Mouse (Mus musculus): ENCODE measurements around the gene Sult2a8. TPM values are rescaled to one million over a fixed set of nuclear protein-coding genes. Genes with fewer than 3 reads are reported as not detected.

Gene Sult2a8
- total and polyA plus RNA-seq, 3 experiments: 0.27 TPM; not detected in 2

DNA sequence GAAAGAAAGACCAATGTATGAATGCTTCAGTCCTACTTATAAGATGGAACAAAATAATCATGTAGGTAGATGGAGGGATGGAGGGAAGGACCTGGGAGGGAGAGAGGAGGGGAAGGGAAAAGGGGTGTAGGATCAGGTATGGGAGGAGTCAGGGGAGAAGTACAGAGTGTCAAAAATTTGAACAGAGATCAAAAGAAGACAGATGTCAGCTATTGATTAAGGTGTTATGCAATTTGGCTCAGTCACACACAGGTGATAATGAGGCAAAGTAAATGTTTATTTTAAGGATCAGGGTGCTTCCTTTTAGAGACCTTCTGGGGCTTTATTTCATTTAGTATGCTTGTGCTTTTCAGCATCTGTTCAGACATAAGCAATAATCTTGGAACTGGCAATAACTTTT, 50.1 kb downstream of the Sult2a8 start:
- no peak for ATAC-seq (ENCODE audit: extremely low read depth, insufficient number of reproducible peaks, low FRiP score, poor library complexity, severe bottlenecking)
- no peak for DNase-seq (ENCODE audit: low spot score)

More for the DNA sequence above, 50.1 kb downstream of the Sult2a8 start:
- Histone ChIP-seq H3K4me1 (ENCODE audit: insufficient read depth, low read depth, low read length) (no peaks in the 10 kb centered on the region), H3K27me3 (ENCODE audit: insufficient read depth, low read length) (no peaks in the 10 kb centered on the region), H3K4me3 (ENCODE audit: low read depth, low read length) (no peak overlapping the region), H3K9me3 (replicated peaks) (no peaks in the 10 kb centered on the region), H3K36me3 (replicated peaks) (no peaks in the 10 kb centered on the region)
- TF ChIP-seq POLR2AphosphoS5 (IDR thresholded peaks at IDR 0.05; ENCODE audit: insufficient replicate concordance, low read depth, low read length): no peak
- TF ChIP-seq GATA1 (IDR thresholded peaks at IDR 0.05; ENCODE audit: borderline replicate concordance, low read length): no peak
- TF ChIP-seq CTCF (IDR thresholded peaks at IDR 0.05; ENCODE audit: low read depth, low read length): no peak

Other genes with a start within 250 kb of the Sult2a8 start
- not detected in 2 replicates for gene Sult2a6, start 191.9 kb downstream of the Sult2a8 start, total RNA-seq (2014; fragmentation: Nextera tagmentation)
- gene Sult2a6, start 191.9 kb downstream of the Sult2a8 start, total RNA-seq (2017): not detected in 2 replicates
- not detected in 2 replicates for gene Sult2a6, start 191.9 kb downstream of the Sult2a8 start, polyA plus RNA-seq (2012)
- gene Obox8, start 113.2 kb downstream of the Sult2a8 start, total RNA-seq (2014; fragmentation: Nextera tagmentation): not detected in 2 replicates
- not detected in 2 replicates for gene Obox8, start 113.2 kb downstream of the Sult2a8 start, total RNA-seq (2017)
- gene Obox8, start 113.2 kb downstream of the Sult2a8 start, polyA plus RNA-seq (2012): not detected in 2 replicates
- not detected in 2 replicates for gene Sult2a7, start 47.5 kb upstream of the Sult2a8 start, total RNA-seq (2014; fragmentation: Nextera tagmentation)
- gene Sult2a7, start 47.5 kb upstream of the Sult2a8 start, total RNA-seq (2017): not detected in 2 replicates
- gene Sult2a7, start 47.5 kb upstream of the Sult2a8 start, polyA plus RNA-seq (2012): not detected in 2 replicates
- gene Vmn1r90, start 116.7 kb upstream of the Sult2a8 start, total RNA-seq (2014; fragmentation: Nextera tagmentation): not detected in 2 replicates
- 0.06 and 0.33 TPM in 2 replicates for gene Vmn1r90, start 116.7 kb upstream of the Sult2a8 start, total RNA-seq (2017)
- not detected in 2 replicates for gene Vmn1r90, start 116.7 kb upstream of the Sult2a8 start, polyA plus RNA-seq (2012)
- not detected in 2 replicates for gene Obox7, start 212.7 kb upstream of the Sult2a8 start, total RNA-seq (2014; fragmentation: Nextera tagmentation)
- gene Obox7, start 212.7 kb upstream of the Sult2a8 start, total RNA-seq (2017): not detected in 2 replicates
- gene Obox7, start 212.7 kb upstream of the Sult2a8 start, polyA plus RNA-seq (2012): not detected in 2 replicates

Measured in G1E (cell line).